11 mouse cellular contexts compared by ENCODE assay signal in the genomic region with DNA sequence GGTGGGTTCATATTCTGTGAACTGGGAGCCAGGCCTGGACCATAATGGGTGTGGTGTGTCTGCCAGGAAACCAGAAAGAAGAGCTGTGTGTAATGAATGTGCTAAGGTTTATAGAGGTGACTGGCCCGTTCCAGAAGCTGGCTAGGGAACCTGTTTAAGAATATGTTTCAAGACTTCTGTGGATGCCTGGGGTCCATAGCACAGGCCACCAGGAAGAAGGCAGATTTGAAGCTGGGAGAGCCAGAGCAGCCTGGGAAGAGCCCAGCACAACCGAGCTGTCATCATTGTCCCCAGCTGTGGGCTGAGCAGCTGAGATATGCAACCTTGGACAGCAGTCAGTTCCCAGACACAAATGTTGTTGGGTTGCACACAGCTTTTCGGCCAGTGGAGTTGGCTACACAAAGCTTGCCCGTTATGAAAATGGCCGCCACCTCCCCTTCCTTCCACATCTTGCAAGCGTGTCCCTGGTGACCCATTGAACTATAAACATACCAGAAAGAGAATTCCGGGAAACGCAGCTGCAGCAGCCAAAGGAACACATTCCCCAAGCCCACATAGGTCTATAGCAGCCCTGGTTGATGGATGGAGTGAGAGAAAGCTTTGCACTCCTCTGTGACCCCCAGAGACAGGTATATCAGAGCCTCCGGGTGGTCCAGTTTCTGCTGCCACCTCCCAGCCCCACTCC. TPM values are rescaled to one million over a fixed set of nuclear protein-coding genes. Genes with fewer than 3 reads are reported as not detected.
A peak's percentile ranks its signal among the peaks of the same experiment; 100 is the strongest.
DNase-seq lines count a peak whose midpoint lies in the region.
"Had no signal": no experiment of that assay in that cellular context is flagged by ENCODE, and none has a peak within 500 bp of the region (broad histone marks: within the 10 kb centered on the region; RNA-seq: fewer than 3 reads in every experiment).

No protein-coding gene starts in this region.

- peak; percentile 80 for DNase-seq in heart, adult 11 months
- no peak for DNase-seq in heart, adult 9 months (ENCODE audit: low spot score in 2 of 2)
- peak; percentile 21 to 30 for DNase-seq in kidney, postnatal 4 days
- DNase-seq in kidney, postnatal 14 days = no peak
- DNase-seq in NIH3T3 (ENCODE audit: low read depth) = peak; percentile 64
- peak; percentile 30 for DNase-seq in fibroblast of lung, adult 2 months (ENCODE audit: low read depth)
- no peak for DNase-seq in spleen, postnatal 4 days (ENCODE audit: low spot score in 2 of 2)
- no peak for DNase-seq in left cerebral cortex, adult 8-10 months (ENCODE audit: low spot score in 2 of 2)
- DNase-seq: cerebellum, postnatal 36 days; forebrain, postnatal 0 days; thymus, adult 2 months had no signal

RNA-seq across cellular contexts. Expression of gene Stx16, which starts 12.4 kb away (rescaled TPM):
- total RNA-seq in left cerebral cortex, adult 8-10 months (2022) = 10 to 100 TPM; 60.0 to 66.7 (median 63.1) TPM

RNA-seq across cellular contexts. Expression of gene Npepl1, which starts 46.5 kb away (rescaled TPM):
- total RNA-seq in left cerebral cortex, adult 8-10 months (2022) = 10 to 100 TPM; 14.2 to 17.9 (median 16.4) TPM

Comparison
In these comparisons a context has a peak if more than half of its experiments do, and no peak if none do; other contexts are left out.
1. DNase-seq: peak in heart, adult 11 months (single experiment), kidney, postnatal 4 days (2 of 2), NIH3T3 (single experiment) and fibroblast of lung, adult 2 months (single experiment); none in heart, adult 9 months (0 of 2), kidney, postnatal 14 days (single experiment), spleen, postnatal 4 days (0 of 2) and left cerebral cortex, adult 8-10 months (0 of 2).